Mouse (Mus musculus): ENCODE measurements around the gene Dtx3. TPM values are rescaled to one million over a fixed set of nuclear protein-coding genes. Genes with fewer than 3 reads are reported as not detected.

Gene Dtx3
- total and polyA plus RNA-seq, 2 experiments from 2014 or later = 175 to 245 TPM

DNA sequence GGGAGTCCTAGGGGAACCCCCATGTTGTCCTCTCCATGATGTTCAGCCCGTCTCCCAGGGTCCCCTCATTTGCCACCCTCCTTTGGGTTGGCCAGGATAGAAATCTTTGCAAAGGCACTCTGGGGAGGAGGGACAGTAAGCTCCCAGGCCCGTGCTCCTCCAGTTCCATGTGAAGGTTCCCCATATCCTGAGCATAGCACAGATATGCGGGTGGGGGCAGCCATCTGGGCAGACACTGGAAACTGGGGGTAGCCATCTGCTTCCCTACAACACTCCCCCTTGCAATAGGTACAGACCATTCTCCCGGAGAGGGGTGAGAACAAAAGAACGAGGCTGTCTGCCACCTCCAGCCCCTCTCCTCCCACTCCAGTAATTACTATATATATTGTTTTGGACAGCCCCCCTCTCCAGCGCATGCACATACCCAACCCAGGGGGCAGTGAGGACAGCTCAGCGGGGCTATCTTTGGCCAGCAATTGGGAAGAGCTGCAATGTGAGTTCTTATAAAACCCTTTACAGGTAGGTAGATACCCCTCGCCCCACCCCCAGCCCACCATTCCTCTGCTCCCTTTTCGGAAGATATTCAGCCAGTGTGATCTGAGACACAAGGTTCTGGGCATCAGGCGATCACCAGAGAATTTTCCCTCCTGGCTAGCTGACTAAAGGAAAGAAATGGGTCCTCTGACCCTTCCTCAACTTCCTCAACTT lies 8.0 kb downstream of the Dtx3 start:
- Histone ChIP-seq H3K4me3 (ENCODE audit: low read depth, low read length) (peak overlapping the region; percentile 64), H3K4me1 (ENCODE audit: insufficient read depth) (peaks cover 15% of the 10 kb centered on the region; the same call in 1 of the 2 replicates), H3K27me3 (ENCODE audit: insufficient read depth, low read length) (no peaks in the 10 kb centered on the region), H3K36me3 (ENCODE audit: insufficient read depth) (peaks cover 22% of the 10 kb centered on the region), H3K4me2 (ENCODE audit: low read depth) (peak overlapping the region; percentile 99), H3K9ac (peak overlapping the region; percentile 80), H3K27ac (ENCODE audit: low read depth, low read length) (peak overlapping the region; percentile 70), H3K9me3 (ENCODE audit: low read length) (no peaks in the 10 kb centered on the region)
- ATAC-seq (peak; percentile 11; the same call in 1 of the 2 replicates), DNase-seq (peak; percentile 60)
- 26% methylated on average over 10 of the region's 10 CpGs for WGBS
- TF ChIP-seq CTCF (IDR thresholded peaks at IDR 0.05; ENCODE audit: low read depth) = no peak

DNA sequence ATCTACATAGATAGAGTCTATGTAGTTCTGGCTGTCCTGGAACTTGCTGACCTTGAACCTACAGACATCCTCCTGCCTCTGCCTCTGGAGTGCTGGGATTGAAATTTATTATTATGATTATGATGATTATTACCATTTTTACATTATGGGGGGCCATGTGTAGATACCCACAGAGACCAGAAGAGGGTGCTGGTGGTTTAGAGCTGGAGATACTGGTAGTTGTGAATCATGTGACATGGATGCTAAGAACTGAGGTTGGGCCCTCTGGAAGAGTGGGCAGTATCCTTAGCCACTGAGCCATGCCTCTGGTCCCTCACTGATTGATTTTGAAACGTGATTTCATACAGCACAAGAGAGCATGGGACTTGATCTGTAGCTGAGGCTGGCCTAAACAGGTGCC lies 9.1 kb downstream of the Dtx3 start:
- peaks cover 15% of the 10 kb centered on the region; the same call in 1 of the 2 replicates for H3K4me1 ChIP-seq (ENCODE audit: insufficient read depth)
- H3K9ac ChIP-seq = no peak overlapping the region
- H3K27me3 ChIP-seq (ENCODE audit: insufficient read depth, low read length) = no peaks in the 10 kb centered on the region
- DNase-seq = no peak
- H3K9me3 ChIP-seq (ENCODE audit: low read length) = no peaks in the 10 kb centered on the region
- ATAC-seq = no peak
- no peak overlapping the region for H3K4me2 ChIP-seq (ENCODE audit: low read depth)
- H3K4me3 ChIP-seq (ENCODE audit: low read depth, low read length) = no peak overlapping the region
- WGBS = 82% methylated on average over 1 of the region's 1 CpGs
- peaks cover 14% of the 10 kb centered on the region for H3K36me3 ChIP-seq (ENCODE audit: insufficient read depth)
- peak; percentile 51 for TF ChIP-seq CTCF (IDR thresholded peaks at IDR 0.05; ENCODE audit: low read depth)
- H3K27ac ChIP-seq (ENCODE audit: low read depth, low read length) = no peak overlapping the region

DNA sequence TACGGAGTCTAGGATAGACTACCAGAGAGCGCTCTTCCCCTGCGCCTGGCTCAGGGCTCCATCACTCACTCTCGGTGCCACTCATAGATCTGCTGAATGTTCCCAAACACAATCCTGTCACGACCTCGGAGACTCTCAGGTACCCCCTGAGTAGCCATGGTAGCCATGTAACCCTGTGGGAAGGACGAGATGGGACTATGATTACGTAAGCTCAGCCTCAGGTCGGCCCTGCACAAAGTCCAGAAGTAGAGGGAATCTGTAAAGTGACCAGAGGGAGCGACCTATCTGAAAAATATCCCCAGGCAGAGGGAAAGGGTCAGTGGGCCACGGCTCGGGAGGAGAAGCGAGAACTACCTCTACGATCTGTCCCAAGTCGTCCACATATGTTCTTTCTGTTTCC lies 10.0 kb downstream of the Dtx3 start:
- H3K9me3 ChIP-seq (ENCODE audit: low read length) = no peaks in the 10 kb centered on the region
- H3K36me3 ChIP-seq (ENCODE audit: insufficient read depth) = peaks cover 5% of the 10 kb centered on the region; the same call in 1 of the 2 replicates
- DNase-seq (no peak), ATAC-seq (no peak)
- H3K4me1 ChIP-seq (ENCODE audit: insufficient read depth) = peaks cover 15% of the 10 kb centered on the region; the same call in 1 of the 2 replicates
- H3K27ac ChIP-seq (ENCODE audit: low read depth, low read length) = no peak overlapping the region
- no peaks in the 10 kb centered on the region for H3K27me3 ChIP-seq (ENCODE audit: insufficient read depth, low read length)
- no peak for TF ChIP-seq CTCF (IDR thresholded peaks at IDR 0.05; ENCODE audit: low read depth)
- H3K9ac ChIP-seq = no peak overlapping the region
- no peak overlapping the region for H3K4me2 ChIP-seq (ENCODE audit: low read depth)
- WGBS = 85% methylated on average over 15 of the region's 15 CpGs
- H3K4me3 ChIP-seq (ENCODE audit: low read depth, low read length) = no peak overlapping the region

DNA sequence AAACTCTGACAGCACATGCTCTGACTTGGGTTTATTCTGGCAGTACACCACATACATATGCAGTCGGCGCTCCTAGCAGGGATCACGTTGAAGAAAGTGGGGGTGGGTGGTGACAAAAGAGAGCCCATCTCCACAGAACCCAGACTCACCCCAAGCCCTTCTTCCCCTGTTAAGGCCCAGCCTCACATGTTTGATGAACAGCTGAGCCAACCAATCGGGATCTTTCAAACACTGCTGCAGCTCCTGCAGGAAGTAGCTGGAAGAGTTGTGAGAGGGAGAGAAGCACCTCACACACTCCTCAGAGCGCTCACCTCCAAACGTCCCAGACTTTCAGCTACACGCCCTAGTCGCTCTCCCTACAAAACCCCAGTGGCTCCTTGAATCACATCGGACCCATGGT lies 10.4 kb downstream of the Dtx3 start:
- H3K27ac ChIP-seq (ENCODE audit: low read depth, low read length) = no peak overlapping the region
- 0 out of 2 replicates have a peak, but pooled peaks cover 1% of the 10 kb centered on the region for H3K36me3 ChIP-seq (ENCODE audit: insufficient read depth)
- DNase-seq (peak; percentile 58), ATAC-seq (no peak)
- peaks cover 2% of the 10 kb centered on the region for H3K27me3 ChIP-seq (ENCODE audit: insufficient read depth, low read length)
- TF ChIP-seq CTCF (IDR thresholded peaks at IDR 0.05; ENCODE audit: low read depth) = no peak
- no peak overlapping the region for H3K4me3 ChIP-seq (ENCODE audit: low read depth, low read length)
- peaks cover 15% of the 10 kb centered on the region for H3K4me1 ChIP-seq (ENCODE audit: insufficient read depth)
- no peaks in the 10 kb centered on the region for H3K9me3 ChIP-seq (ENCODE audit: low read length)
- H3K9ac ChIP-seq = no peak overlapping the region
- H3K4me2 ChIP-seq (ENCODE audit: low read depth) = no peak overlapping the region
- WGBS = 72% methylated on average over 9 of the region's 9 CpGs

DNA sequence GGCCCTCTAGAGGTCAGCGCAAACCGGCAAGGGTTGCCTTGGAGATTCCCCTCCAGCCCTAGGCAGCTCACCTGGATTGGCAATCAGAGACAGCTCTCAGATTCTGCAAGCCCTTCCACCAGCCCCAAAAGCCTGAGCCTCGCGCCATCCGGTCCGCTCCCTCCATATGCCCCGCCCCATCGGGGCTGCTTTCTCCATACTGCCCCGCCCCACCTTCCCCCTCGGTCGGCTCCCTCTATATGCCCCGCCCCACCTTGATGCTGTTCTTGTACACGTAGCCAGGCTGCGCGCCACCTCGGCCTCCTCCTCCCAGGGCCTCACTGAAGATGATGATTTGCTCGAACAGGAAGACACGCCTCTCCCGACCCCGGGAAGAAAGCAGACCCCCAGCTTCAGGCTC lies 11.8 kb downstream of the Dtx3 start:
- H3K4me2 ChIP-seq (ENCODE audit: low read depth) = peak overlapping the region; percentile 23
- H3K27me3 ChIP-seq (ENCODE audit: insufficient read depth, low read length) = peaks cover 14% of the 10 kb centered on the region
- ATAC-seq (no peak), DNase-seq (no peak)
- 0 out of 2 replicates have a peak overlapping the region, but pooled peaks have one; percentile 18 for H3K9ac ChIP-seq
- no peak overlapping the region for H3K4me3 ChIP-seq (ENCODE audit: low read depth, low read length)
- TF ChIP-seq CTCF (IDR thresholded peaks at IDR 0.05; ENCODE audit: low read depth) = no peak
- no peak overlapping the region for H3K27ac ChIP-seq (ENCODE audit: low read depth, low read length)
- H3K36me3 ChIP-seq (ENCODE audit: insufficient read depth) = no peaks in the 10 kb centered on the region
- 17% methylated on average over 20 of the region's 20 CpGs for WGBS
- peaks cover 7% of the 10 kb centered on the region; the same call in 1 of the 2 replicates for H3K4me1 ChIP-seq (ENCODE audit: insufficient read depth)
- H3K9me3 ChIP-seq (ENCODE audit: low read length) = no peaks in the 10 kb centered on the region

DNA sequence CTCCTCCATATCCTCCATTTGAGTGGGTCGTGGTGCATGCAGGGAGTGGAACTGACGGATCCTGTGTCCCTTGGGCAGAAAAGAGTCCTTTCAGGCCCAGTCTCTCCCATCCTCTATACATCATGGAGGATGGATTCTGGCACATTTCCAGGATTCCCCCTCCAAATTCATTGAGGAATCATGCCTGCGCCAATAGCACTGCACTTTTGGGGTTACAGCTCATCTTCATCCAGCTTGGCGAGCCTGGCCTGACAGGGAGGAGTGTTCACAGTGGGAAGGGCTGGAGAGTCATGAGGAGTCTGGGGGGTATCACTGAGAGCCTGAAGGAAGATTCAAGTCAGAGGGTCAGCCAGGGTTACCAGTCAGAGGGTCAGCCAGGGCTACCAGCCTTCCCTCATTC lies 12.9 kb downstream of the Dtx3 start:
- Histone ChIP-seq H3K36me3 (ENCODE audit: insufficient read depth) (no peaks in the 10 kb centered on the region), H3K9ac (no peak overlapping the region), H3K9me3 (ENCODE audit: low read length) (no peaks in the 10 kb centered on the region), H3K4me3 (ENCODE audit: low read depth, low read length) (no peak overlapping the region), H3K27ac (ENCODE audit: low read depth, low read length) (no peak overlapping the region), H3K4me1 (ENCODE audit: insufficient read depth) (peaks cover 7% of the 10 kb centered on the region), H3K27me3 (ENCODE audit: insufficient read depth, low read length) (peaks cover 25% of the 10 kb centered on the region), H3K4me2 (ENCODE audit: low read depth) (no peak overlapping the region)
- DNase-seq (no peak), ATAC-seq (no peak)
- no peak for TF ChIP-seq CTCF (IDR thresholded peaks at IDR 0.05; ENCODE audit: low read depth)
- WGBS = 86% methylated on average over 4 of the region's 4 CpGs

DNA sequence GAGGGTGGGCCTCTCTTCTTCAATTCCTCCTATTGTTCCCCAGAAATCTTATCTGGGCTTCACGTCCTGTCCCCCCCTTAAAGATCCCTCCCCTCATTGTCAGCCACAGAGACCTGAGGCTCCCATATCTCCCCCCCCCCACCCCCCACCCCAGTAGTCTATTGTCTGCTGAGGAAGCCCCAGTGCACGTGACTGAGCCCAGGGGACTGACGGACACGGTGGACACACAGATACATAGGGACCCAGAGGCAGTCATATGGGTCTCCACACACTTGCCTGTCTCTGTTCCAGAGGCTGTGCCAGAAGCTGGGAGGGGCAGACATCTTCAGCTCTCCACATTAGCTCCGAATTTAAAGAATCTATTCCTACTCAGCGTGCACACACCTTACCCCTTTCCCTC lies 14.0 kb downstream of the Dtx3 start:
- Histone ChIP-seq H3K4me3 (ENCODE audit: low read depth, low read length) (no peak overlapping the region), H3K4me1 (ENCODE audit: insufficient read depth) (peaks cover 7% of the 10 kb centered on the region), H3K36me3 (ENCODE audit: insufficient read depth) (no peaks in the 10 kb centered on the region), H3K27ac (ENCODE audit: low read depth, low read length) (no peak overlapping the region), H3K9ac (no peak overlapping the region), H3K9me3 (ENCODE audit: low read length) (no peaks in the 10 kb centered on the region), H3K4me2 (ENCODE audit: low read depth) (no peak overlapping the region), H3K27me3 (ENCODE audit: insufficient read depth, low read length) (peaks cover 33% of the 10 kb centered on the region)
- ATAC-seq (no peak), DNase-seq (no peak)
- WGBS = 64% methylated on average over 6 of the region's 6 CpGs
- no peak for TF ChIP-seq CTCF (IDR thresholded peaks at IDR 0.05; ENCODE audit: low read depth)

Measured in forebrain, postnatal 0 days (tissue).